Mouse (Mus musculus) thymus, postnatal 14 days (tissue): ENCODE results near the gene Hspbp1.
A peak's percentile ranks its signal among the peaks of the same experiment; 100 is the strongest.

Experiments used
- DNase-seq: peaks from one replicate; pipeline ENCODE4 v3.0.0; 2021

Gene Hspbp1

GRCm38 (mm10) chr7:4666871-4667270 is 18.0 kb downstream of the Hspbp1 start:
- DNase-seq = no peak

DNA sequence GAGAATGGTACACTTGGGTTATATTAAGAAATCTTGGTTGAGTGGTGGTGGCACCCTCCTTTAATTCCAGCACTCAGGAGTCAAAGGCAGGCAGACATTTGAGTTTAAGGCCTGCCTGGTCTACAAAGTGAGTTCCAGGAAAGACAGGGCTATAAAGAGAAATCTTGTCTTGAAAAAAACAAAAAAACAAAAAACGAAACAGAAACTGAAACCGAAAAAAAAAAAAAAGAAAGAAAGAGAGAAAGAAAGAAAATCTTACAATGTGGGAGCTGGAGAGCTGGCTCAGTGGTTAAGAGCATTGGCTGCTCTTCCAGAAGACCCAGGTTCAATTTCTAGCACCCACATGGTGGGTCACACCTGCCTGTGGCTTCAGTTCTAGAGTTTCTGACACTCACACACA is 21.1 kb downstream of the Hspbp1 start:
- no peak for DNase-seq

DNA sequence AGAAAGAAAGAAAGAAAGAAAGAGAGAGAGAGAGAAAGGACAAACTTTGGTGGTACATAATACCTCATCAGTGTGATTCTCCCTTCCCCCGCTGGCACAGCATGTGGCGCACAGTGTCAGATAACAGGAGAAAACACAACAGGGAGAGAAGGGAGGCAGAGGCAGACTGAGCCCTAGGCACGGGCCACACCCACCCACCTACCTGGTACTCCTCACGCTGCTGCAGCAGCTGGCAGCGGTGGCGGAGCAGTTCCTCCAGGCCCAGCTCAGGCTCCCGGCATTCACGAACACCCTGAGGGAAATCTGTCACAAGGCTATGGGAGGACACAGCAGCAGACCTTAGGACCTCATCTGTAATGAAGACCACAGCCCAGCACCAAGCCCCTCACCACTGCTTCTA is 21.7 kb downstream of the Hspbp1 start:
- DNase-seq = no peak

DNA sequence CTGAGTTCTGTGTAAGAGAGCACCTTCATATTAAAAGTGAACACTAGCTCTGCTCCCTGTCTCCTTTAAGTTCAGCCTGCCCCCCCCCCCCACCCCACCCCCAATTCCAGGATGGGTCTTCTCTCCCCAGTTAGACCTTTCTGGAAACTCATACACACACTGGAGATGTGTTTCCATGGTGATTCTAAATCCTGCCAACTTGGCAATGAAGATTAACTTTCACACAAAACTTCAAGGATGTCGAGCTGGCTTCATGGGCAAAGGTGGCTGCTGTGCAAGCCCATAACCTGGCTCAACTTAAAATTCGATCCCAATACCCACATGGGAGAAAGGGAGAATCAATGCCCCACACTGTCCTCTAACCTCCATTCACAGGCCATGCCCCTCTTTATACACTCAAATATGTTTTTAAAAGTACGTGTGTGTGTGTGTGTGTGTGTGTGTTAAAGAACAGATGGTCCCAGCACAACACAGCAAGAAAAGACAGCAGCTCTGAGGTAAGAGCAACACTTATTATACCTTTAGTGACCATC is 24.9 kb downstream of the Hspbp1 start:
- no peak for DNase-seq

DNA sequence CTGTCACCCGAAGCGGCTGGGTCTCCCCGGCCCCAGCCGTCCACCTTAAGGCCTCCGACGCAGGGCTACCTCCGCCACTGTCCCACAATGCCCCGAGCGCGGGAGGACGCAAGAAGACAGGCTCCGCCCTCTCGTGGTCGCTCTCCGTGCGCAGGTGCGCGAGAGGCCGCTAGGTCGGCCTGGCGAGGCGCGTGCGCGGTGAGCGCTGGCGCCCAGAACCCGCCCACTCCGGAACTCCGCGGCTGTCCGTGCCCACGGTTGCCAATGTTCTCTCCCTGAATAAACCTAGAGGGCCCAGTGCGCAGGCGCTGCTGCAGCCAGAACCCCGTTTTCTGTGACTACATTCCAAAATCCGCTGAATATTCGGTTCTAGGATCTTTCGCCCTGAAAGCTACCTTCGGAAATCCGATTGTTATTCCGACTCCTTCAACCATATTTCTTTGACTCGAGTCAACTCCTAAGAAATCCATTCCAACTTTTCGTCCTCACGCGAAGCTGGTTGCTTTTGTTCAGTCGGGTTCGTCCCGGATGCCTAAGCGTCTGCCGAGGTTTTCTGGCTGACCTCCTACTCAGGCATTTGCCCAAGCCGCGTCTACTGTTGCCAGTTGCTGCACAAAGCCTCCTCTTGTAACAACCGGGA is 25.8 kb downstream of the Hspbp1 start, which contains the start of gene Ppp6r1:
Gene Ppp6r1 (minus strand): TSS at position 108 of the 640 bp plus-strand sequence.
- DNase-seq = peak; percentile 98

- no peak for DNase-seq
These were observed 26.6 kb downstream of the Hspbp1 start for GRCm38 (mm10) chr7:4658128-4658907.

GRCm38 (mm10) chr7:4657521-4658127 is 27.2 kb downstream of the Hspbp1 start:
- no peak for DNase-seq

GRCm38 (mm10) chr7:4656818-4657217 is 28.1 kb downstream of the Hspbp1 start:
- DNase-seq = no peak

- no peak for DNase-seq
These were observed 29.0 kb downstream of the Hspbp1 start for GRCm38 (mm10) chr7:4655916-4656315.

DNA sequence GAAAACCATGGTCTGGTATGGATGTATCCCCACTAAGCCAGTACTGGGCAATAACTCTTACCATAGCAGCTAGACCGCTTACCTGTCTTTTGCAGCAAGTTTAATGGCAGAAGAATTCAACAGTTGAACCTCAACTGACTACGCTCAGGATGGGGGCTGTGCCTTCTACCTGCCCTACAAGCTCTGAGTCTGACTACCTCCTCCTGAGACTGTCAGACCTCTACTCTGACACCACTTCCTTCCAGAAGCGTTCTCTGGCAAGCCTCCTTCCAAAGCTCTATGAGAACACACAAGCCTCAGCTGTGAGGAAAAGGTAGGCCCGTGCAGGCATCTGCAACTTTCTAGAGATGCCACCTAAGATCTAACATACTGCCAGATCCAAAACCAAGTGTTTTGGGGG is 29.5 kb downstream of the Hspbp1 start:
- DNase-seq = peak; percentile 69

- DNase-seq = peak; percentile 49
These were observed 30.6 kb downstream of the Hspbp1 start for GRCm38 (mm10) chr7:4654221-4654620.

DNA sequence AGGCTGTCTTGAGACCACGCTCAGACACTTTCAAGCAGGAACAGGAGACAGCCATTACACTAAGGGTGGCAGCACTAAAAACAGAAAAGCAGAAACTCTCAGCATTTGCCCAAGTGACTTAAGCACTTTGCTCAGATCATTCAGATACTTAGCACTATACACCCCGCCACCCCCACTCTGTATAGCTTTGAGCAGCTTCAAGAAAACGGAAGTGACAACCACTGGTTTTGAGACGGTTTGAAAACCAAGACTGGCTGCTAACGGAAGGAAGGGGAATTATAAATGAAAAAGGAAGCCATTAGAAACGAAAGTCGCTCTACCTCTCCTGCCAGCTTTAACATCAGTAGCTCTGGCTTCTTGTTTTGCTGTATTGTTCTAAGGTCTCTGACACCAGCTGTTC is 31.1 kb downstream of the Hspbp1 start:
- peak; percentile 90 for DNase-seq

DNA sequence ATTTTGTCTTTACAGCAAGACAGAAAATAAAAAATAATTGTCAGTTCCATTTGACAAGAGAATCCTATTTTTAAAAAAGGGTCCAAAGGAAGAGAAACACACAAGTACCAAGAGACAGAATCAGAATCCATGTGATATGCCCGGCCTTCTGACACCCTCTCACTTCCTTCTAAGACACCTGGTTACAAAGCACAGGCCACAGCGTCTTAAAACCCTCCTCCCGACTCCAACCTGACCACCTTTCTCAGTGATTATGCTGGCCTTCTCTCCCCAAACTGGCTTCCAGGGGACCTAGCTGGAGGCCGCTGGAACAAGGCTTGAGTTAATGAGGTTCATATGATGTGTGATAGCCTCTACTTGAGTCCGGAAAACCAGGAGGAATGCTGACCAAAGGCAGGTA is 31.5 kb downstream of the Hspbp1 start:
- peak; percentile 42 for DNase-seq

DNA sequence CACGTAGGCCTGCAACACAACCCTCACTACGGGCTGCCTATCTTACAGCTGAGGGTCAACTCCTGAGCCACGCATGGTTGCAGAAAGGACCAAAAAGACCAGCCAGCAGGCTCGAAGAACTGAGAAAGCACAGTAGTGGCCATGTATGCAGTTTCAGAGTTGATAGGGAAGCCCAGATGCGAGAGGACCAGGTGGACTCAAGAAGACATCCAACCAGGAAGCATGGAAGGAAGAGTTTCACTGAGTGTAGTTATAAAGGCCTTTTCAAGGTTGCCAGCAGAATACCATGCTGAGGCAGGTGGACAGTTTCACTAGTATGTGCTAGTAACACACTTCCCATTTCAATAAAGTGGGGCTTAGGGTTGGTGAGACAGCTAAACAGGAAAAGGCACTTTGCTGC is 32.1 kb downstream of the Hspbp1 start:
- no peak for DNase-seq

DNA sequence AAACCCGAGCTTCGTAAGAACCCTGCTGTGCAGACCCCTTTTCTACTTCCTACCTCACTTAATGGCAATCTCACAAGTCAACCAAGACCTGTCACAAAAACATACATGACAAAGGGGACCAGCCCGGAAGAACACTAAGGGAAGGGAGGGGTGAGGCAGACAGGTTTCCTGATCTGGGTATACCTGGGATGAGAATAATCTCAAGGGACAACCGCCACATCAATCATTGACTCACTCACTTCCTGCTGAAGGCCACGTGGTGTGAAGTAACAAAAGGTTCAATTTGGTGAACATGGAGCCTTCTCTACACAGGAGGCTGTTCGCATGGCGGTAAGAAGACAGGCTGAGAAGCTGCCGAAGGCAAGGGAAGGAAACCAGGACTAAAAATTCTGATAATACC is 33.3 kb downstream of the Hspbp1 start:
- DNase-seq = peak; percentile 60

GRCm38 (mm10) chr7:4647992-4648391 is 36.9 kb downstream of the Hspbp1 start:
- DNase-seq = no peak

DNA sequence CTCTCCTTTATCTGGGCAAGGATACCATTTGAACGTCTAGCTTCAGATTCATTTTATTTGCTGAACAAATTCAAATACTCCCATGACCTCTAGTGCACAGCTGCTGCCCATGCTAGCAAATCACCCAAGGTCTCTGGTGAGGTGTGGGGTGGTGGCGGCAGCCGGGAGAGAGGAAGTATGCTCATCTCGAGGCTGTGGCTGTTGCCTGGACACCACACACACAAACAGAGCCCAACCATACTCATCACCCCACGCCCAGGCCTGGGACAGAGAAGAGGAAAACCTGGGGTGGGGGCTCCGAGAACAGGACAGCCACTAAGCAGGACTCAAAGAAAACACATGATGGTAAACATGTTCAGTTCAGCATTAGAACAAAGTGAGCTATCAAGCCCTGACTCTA is 37.6 kb downstream of the Hspbp1 start:
- no peak for DNase-seq

DNA sequence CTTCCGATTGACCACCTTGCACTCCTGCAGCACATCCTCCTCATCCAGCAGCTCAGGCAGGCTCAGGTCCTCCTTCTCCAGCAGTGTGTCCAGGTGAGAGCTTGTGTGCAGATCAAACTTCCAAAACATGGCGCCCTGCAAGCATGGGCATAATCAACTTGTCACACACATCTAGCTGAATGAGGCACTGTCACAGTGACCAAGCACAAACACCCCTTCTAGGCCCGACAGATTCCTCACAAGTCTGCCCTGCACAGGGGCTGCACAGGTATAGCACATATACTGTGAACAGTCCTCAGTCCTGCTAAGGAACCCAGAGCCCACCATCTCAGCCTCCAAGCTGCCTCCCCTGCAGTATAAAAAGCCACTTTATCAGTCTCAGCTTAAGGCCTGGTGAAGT is 38.1 kb downstream of the Hspbp1 start:
- DNase-seq = no peak

DNA sequence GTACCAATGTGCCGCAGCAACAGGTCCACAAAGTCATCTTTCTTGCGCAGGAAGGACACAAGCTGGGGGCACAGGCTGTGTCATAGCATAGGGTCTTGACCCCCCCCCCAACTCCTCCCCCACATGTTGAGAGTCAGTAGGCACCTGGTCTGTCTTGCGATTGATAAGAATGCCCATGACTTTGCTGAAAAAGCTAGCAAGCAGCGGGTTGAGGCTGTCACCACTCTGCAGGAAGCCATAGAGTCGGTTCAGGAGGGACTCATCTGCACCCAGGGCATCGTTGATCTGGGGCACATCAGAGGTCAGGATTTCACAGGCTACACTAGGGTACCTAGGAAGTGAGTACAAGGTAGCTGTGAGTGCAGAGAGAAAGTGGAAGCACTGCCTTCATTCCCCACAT is 41.6 kb downstream of the Hspbp1 start:
- DNase-seq = no peak

- DNase-seq = no peak
These were observed 42.9 kb downstream of the Hspbp1 start for GRCm38 (mm10) chr7:4641956-4642355.

DNA sequence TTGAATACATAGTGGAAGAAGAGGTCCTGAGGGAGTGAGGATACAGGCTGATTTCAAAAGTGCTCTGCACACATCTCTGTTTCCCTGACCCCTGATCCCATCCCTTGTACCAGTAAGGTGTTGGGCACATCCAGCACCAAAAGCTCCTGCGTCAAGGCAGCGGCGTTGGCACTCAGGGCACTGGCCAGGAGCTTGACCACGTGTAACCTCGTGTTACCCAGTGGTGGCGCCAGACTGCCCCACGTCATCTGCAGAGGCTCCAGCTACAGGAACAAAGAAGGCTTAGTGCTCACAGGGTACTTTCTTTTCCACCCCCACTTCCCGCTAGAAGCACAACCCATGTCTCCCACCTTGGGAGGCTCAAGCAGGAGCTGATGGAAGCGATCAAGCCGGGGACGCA is 43.7 kb downstream of the Hspbp1 start:
- DNase-seq = no peak

DNA sequence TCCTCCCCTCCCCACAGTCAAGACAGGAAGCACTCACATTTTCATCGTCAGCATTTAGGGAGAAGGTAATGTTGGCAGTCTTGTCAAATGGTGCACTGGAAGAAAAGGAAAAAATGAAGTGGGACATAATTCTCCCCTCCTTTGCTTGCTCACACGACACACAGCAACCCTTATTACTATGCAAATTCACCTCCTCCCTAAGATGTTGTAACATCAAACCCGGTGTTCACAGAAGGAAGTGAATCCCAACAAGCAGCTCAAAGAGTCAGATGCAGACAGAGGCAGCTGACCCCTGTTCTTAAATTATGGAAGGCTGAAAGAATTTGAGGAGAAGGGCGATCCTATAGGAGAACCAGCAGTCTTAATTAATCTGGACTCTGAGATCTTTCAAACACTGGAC is 48.7 kb downstream of the Hspbp1 start:
- no peak for DNase-seq

- no peak for DNase-seq
These were observed 53.8 kb downstream of the Hspbp1 start, which contains the start of gene Tmem86b for GRCm38 (mm10) chr7:4631031-4631430. TSS of gene Tmem86b (minus strand) at chr7:4631422.

DNA sequence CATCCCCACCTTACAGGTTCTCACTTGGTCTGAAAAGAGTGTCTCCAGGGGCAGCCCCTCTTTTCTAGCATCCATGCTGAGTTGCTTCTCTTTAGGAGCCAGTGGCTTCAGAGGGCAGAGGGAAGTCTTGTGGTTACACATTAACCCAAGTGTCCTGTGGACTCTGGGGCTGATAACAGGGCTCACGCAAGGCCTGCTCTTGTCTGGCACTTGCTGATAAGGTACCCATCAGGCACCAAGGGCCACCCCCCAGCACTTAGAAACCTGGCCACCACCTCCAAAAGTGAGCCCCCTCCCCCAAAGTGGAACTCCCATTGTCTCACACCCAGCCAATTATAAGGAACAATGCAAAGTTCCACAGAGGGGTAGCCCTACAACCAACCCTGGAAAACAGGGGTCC is 54.7 kb downstream of the Hspbp1 start:
- no peak for DNase-seq
